Mouse (Mus musculus) CD4-positive, CD25-positive, alpha-beta regulatory T cell, adult 4 months (primary cell): ENCODE data around the gene Tiam1. TPM values are rescaled to one million over a fixed set of nuclear protein-coding genes. Genes with fewer than 3 reads are reported as not detected.
A peak's percentile ranks its signal among the peaks of the same experiment; 100 is the strongest.

ENCODE experiments used
- ATAC-seq: one replicate; pipeline ENCODE4 v1.8.0; 2017
- polyA plus RNA-seq, 2 experiments: library from polyadenylated mRNA; unstranded; fragments of 100-300 nt; shearing (Covaris generic); gene quantifications; one replicate each; pipeline ENCODE4 v1.2.1; 2017

Tiam1 gene
- polyA plus RNA-seq, 2 experiments from 2014 or later, result 53.3 to 54.6 TPM

DNA sequence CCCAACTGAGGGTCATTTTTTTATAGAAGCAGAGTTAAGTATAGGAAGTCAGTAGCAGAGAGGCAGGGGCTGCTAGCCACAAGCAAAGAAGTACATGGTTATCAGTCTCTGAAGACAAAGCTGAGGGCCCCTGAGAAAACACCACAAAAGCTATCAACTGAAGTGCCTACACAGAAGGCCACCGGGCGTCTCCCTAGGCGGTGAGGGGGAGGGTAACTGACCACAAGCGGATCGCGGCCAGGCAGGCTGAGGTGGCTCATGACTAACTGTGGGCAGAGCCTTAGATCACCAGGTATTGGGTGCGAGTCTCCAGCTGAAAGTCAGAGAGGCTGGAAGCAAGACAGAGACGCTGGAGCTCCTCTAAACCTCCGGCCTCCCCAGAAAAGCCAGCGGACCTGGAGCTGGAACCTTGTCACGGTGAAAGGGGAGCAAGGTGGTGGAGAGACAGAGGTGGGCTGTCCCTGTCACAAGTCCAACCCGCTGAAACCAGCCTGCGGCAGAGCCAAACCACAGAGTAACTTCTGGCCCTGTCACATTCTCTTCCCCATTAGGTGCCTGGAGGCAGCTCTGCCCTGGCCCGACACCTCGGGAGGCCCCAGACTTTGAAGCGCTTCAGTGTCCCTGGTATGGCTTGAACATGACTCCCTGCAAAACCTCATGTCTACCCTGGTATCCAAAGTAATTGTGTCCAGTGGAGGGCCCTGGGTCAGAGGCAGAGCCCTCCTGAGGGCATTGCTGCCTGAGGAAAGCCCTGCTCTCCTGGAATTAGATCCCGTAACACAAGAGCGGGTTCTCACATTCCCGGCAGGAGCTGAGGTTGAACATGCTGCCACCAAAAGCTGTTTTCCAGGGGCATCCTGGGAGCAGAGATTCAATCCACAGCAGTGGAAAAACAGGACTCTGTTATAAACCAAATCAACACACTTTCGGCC, 271.3 kb downstream of the Tiam1 start:
- ATAC-seq, result no peak

DNA sequence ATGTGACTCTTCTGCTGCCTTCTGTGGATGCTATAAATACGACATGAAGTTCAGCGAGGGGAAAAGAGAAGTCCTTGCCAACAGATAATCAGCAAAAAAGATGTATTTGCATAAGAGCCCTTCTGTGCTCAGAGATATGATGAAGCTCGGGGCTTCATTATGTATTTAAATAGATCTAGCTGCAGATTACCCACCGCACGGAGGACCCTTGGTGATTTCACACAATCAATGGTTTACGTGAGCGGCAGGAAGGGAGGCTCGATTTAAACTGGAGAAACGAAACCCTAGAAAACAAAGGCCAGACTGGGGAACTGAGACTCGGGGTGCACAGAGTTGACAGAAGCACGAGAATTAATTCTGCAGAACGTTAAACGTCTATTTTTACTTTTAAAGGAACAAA, 272.2 kb downstream of the Tiam1 start:
- no peak for ATAC-seq

DNA sequence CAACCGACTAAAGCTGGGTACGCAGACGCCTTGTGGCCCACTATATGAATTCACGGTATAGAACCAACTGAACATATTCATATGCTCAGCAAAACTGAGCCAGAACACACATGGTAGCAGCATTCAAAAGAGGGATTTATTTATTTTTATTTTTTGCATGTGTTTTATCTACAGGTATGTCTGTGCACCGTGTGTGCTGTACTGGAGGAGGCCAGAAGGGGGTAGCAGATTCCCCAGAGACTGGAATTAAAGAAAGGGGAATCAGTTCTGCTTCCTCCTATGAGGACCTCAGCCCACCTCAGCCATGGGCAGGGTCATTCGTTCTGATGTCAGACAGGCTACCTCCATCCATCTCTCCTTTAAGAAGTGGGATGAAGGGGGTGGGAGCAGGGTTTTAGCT, 273.5 kb downstream of the Tiam1 start:
- no peak for ATAC-seq

DNA sequence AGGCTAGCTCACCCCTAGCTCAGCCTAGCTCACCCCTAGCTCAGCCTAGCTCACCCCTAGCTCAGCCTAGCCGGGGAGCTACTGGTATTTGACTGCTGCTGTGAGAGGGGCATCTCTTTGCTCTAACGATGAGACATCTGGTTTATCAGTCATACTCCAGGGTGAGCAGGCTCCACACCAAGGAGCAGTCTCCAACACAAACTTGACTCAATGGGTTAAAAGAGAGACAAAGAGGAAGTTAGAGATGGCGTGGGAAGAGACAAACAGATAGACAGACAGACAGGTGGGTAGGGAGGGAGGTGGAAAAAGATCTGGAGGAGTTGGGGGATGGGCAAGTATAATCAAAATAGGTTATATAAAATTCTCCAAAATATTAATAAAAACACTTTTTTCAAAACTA, 275.1 kb downstream of the Tiam1 start:
- no peak for ATAC-seq

DNA sequence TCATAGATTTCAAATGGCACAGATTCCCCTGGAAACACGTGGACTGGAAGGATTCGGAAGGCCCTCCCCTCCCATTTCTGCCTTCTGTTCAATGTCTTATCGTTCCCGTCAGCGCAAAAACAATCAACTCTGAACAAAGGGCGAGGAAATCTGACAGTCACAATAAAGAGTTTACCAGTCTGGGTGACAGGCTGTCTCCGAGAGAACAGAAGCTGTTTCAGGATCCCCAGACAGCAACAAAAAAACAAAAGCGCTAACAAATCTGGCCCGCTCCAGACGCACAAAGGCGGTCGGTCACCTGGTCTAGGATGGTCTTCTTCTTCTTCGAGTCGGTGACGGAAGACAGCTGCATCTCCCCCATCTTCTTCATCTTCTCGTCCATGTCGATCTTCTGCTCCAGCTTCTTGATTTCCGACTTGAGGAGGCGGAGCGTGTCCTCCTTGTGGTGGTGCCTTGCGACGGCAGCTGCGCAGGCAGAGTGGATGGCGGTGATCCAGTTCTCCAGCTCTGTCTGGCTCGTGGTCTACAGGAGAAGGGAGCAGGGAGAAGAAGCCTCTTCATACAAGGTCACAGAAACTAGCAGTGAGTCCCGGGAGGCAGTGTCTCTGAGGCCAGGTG, 276.2 kb downstream of the Tiam1 start:
- no peak for ATAC-seq

DNA sequence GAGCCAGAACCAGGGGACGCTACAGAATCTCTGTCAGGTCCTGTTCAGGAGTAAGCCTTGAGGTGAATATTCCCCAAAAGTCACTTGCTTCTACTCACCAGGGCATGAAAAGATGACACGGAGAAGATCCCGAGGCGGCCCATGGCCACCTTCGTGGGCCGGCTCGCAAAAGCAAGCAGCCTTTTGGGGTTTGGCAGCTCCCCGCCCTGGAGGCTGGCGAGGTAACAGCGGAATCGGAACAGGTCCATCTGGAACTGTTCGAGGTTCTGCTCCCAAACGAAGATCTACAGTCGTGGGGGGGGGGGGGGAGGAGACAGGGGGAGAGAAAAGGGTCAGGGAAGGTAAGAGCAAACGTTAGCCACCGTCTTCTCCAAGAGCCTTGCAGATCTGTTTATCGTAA, 278.4 kb downstream of the Tiam1 start:
- no peak for ATAC-seq

DNA sequence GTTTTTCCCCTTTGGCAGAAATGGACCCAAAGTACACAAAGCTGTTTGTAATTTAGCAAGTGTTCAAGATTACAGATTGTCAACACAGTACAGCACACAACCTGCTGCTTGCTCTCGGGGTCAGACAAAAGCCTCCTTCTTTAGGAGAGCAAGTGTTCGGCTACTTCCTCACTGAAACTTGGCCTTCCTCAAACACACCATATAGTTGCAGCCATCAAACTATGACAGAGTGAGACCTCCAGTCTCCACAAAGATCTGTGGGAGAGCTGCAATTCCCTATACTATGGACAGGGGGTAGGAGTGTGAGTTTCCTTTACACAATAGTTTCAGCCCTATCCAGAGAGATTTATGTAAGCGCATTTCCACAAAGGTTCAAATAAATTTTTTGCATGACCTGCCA, 278.9 kb downstream of the Tiam1 start:
- ATAC-seq, result no peak

DNA sequence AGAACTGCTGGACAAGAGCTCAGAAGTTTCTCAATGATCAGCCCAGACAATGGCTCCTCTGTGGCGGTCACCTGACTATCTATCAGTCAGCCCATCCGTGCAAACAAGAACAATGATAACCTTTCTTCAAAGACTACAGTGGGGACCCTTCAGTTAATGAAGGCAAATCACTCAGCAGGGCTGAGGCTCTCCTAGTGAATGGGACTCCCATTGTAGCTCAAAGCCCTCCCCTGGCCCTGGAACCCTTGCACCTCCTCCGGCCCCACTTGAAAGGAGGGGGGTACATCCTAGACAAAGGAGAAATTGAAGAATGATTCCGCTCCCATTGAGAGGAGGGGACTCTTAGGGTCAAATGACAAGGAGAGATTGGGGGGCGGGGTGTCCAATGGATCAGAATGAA, 280.3 kb downstream of the Tiam1 start:
- ATAC-seq, result no peak

DNA sequence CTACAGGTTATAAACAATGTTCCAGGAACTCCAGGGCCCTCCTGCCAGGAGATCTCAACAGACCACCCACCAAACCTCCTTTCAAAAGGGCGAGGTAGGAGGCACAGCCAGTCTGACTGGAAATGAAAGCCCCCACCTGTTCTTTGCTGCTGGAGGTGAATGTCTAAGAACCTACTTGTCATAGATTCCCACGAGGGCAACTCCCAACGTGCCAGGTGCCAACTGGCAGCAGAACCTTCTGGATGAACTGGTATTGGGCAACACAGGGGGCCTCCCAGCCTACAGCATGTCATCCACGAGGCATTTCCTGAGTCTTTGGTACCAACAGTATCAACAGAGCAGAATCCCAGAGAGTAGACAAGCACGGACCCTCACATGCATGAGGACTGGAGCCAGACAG, 282.0 kb downstream of the Tiam1 start:
- no peak for ATAC-seq

DNA sequence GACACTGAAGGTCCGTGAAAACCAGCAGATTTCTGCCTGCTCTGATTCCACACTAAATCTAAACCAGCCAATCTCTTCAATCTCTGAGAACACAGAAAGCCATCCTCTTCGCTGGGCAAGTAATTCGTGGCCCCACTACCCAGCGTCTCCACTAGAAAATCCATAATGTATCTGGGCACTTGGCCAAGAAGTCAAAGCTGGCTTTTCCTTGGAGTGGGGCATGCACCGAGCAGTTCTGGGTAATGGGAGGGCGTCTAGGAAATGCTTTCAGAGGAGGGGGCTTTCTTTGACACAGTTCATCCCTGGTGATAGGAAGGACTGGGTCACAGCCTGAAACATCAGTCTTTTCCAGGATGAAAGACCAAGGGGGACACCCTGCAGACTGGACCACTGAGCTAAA, 282.9 kb downstream of the Tiam1 start:
- no peak for ATAC-seq

DNA sequence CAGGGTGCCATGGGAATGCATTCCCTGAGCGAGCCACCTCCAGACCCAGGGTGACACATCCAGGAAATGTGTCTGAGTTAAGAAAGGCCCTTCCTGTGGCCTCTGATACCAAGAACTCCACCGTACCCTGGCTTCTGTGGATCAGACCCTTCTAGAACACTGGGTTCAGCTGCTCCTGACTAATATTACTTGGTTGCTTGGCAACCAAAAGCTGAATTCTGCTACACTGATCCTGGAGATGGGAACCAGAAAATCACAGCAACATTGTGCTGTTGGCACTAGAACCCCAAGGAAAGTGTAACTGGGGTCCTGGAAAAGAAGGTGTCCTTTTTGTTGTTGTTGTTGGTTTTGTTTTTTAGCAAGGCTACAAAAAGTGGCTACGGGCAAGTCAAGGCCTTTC, 285.9 kb downstream of the Tiam1 start:
- ATAC-seq, result no peak

DNA sequence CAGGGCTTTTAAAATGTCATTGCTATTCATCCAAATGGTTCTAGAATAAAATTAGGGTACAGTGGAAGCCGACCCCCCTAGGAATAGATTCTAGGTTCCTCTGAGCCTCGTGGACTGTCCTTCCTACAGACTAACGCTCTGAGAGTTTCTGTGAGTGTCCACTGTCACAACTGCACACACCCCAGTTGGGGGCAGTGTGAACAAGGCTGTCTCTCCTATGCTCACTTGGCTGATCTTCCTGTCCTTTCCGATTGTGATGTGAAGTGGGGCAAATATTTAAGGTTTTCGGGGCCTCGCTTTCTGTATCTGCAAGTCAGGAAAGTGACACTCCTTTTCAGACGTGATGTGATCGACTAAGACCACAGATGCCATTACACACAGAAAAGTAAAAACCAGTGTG, 288.8 kb downstream of the Tiam1 start:
- ATAC-seq, result no peak

DNA sequence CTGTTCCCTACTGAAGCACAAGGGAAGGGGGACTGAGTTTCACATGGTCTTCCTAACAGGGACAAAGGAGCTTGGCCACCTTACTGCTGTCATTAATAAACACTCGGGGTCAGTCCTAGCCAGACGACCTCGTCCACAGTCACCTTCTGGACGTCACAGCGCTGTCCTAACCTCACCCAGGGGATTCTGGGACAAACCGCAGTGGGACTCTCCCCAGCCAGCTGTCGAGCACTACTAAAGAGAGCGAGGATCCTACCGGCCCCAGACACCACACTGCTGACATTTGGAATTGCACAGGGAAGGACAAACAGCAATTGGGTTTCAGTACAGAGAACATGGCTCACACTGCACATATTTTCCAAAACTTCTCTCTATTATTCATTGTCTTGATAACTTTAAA, 292.2 kb downstream of the Tiam1 start:
- ATAC-seq, result no peak

DNA sequence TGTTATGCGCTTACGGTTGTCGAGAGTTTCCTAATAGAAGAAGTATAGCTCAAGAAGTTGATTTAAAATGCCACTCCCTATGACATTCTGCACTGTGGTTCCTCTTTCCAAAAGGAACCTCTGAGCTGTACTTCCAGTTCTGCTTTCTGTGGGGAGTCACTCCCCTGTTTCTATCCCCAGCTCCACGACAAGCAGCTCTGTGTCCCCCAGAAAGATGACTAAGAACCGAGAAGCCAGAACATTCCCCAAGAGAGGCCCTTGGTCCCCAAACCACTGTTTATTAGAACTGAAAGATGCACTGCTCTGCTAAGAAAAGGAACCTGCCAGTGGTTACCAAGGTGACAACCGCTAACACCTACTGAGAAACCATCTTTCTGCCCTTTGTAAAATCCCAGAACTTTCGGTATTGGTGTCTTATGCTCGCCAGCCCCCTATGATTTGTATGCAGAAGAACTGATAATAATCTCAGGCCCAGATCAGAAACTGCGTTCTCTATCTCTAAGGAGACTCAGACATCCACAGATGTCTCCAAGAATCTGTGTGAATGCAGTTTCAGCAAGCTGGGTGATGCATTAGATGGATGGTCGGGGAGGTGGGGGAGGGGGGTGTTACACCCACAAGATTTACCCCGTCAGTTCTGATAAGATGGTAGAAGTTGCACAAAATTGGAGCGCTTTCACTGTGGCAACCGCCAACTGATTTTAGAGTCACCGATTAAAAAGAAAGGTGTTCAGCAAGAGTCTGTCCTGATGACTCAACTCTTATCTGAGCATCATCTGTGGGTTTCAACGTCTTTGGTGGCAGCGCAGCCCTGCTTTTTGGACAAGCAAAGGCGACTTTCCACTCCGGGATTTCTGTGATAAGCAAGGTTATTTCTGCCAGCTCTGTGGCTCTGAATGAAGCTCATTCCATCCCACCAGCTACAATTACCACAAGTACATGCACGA, 294.6 kb downstream of the Tiam1 start:
- ATAC-seq, result peak; percentile 72

DNA sequence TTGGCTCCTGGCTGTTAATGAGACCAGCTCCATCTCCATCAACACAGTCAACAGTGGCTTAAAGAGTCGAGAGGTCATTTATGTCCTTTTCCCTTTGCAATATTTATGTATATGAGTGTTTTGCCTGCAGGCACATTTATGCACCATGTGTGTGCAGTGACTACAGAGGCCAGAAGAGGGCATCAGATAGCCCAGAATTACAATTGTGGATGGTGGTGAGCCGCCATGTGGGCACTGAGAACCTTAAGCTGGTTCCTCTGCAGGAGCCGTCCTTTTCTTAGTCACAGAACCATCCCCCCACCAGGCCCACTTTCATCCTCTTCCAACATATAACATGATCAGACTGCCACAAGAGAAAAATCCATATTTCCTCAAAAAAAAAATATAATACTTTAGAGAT, 295.4 kb downstream of the Tiam1 start:
- no peak for ATAC-seq

DNA sequence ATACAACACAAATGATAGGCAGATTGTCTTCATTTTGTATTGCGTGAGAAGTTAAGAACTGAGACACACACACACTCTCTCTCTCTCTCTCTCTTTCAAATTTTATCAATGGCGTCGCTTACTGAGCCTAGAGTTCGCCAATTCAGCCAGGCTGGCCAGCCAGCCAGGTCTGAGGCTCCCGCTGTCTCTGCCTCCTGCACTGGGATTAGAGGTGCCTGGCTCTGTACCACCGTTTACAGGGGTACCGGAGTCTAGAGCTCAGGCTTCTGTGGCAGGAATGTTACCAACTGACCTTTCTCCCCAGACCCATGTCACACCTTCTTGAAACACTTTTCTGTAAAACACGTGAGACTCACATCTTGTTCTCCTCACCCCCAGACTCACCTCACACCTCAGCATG, 298.1 kb downstream of the Tiam1 start:
- ATAC-seq, result no peak

DNA sequence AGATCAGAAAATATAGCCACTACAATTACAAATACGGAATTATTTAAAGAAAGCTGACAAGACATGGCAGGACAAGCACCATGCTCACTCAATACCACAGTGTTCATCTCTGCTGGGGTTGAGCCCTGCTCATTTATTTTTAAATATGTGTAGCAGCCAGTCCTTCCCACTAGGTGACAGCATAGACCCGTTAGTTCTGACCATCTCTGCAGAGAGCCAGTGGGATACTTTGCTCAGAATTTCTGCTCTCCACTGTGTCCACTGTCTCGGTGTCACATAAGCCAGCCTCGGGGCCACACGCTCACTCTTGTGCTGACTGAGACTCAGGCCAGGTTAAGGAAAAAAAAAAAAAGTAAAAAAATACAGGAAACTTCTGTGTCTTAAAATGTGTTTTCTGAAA, 299.0 kb downstream of the Tiam1 start:
- ATAC-seq, result peak; percentile 48

DNA sequence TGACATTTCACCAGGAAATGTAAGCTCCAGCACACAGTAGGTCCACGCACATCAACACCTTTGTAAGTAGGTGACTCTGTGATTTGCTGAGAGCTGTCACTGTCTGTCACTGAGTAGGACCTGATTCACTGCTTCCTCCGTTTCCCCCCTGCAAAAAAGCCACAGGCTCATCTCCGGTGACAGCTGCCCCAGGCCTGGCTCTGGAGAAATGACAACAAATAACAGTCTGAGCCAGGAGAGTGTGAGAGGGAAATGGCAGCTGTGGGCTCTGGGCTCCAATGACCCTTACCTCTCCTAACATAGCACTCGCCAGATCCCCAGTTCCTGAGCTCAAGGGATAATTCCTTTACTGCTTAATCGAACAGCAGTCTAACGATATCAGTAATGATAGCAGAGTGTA, 301.7 kb downstream of the Tiam1 start:
- peak; percentile 13 for ATAC-seq

DNA sequence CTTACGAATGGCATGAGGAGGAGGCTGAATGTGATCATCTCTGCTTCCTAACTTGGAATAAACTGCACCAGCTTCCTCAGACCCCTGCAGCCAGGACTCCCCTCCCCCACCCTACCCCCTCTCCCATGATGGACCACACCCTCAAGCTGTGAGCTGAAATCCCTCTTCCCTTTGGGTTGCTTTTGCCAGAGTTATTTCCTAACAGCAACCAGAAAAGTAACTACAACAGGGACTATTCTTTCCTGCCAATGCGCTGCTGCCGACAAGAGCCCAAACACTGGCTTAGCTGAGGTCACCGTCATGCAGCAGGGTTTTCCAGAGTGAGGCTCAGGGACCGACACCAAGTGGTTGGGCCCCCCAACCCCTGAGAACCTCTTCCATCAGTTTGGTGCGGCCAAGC, 303.2 kb downstream of the Tiam1 start:
- ATAC-seq, result no peak

DNA sequence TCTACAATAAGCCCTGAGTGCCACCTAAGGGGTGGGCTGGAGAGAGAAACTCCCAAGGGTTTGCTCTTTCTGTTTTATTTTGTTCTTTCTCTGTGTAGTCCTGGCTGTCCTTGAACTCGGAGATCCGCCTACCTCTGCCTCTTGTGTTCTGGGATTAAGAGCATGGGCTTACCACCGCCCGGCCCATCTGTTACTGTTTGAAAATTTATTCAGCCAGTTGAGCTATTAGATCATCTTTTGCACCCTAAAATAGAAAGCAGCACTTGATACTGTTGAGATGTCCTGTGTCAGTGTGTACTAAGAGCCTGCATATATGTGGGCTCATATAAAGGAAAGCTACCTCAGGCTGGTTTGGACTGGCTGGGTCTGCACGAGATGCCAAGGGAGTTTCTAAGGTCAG, 303.7 kb downstream of the Tiam1 start:
- no peak for ATAC-seq

DNA sequence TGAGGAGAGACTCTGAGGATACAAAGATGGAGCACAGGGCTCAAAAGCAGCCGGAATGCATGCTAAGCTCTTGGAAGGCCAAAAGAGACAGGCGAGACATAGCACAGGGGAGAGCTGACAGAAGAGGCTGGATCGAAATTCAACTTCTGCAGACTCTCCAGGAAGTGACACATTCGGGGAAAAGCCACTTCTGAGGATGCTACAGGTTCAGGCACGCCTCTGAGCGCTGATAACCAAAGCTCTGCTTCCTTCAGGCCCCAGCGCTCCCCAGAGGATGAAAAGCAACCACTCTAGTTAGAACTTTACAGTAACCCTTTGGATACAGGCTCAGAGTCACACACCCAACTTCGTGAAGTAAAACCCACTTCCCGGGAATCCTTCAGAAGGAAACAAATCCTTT, 306.5 kb downstream of the Tiam1 start:
- ATAC-seq, result peak; percentile 55

DNA sequence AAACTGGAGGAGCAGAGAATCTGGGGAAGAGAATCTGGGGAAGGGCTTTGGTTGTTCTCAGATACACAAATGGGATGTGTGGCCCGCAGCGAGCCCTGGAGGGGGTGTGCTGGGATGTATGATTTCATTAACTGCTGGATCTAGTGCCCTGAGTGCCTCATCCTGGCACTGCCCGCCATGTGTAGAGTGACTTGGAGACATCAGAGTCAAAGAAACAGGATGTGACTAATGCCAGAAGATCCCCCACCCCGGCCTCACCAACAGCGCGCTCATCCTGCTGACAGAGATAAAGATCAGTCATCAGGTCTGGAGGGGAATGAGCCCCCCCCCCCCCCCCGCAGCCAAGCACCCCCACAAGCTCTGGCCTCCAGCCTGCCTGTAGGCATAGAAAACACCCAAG, 308.0 kb downstream of the Tiam1 start:
- ATAC-seq, result peak; percentile 68

DNA sequence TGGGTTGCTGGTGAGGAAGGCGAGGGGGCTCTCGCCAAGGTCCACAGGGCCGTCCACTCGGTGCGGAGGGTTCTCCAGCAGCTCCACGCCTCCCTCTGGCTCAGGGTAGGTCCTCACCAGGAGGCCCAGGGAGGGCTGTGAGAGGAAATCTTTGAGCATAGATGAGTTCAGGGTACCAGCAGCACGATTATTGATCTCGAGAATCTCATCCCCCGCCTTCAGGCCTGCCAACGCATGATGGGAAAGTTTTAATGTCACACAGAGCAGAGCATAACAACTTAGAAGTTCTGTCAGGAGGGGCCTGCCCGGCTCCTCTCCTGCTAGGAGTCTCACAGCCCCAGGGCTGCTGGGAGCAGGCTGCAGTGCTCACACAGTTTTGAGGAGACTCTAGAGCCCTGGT, 310.6 kb downstream of the Tiam1 start:
- ATAC-seq, result peak; percentile 24
